Mouse (Mus musculus): ENCODE data around the gene Gpr37. TPM values are rescaled to one million over a fixed set of nuclear protein-coding genes. Genes with fewer than 3 reads are reported as not detected.

The Gpr37 gene
- polyA plus RNA-seq, 1 experiment from 2014 or later, result 0.53 TPM

- peak overlapping the region; percentile 57 for H3K4me3 ChIP-seq (ENCODE audit: low read depth, low read length)
- H3K4me1 ChIP-seq (replicated peaks; ENCODE audit: control insufficient read depth, insufficient read depth, low read length), result 0 out of 2 replicates have a peak, but pooled peaks cover 6% of the 10 kb centered on the region
- H3K36me3 ChIP-seq (ENCODE audit: control insufficient read depth, insufficient read depth, low read length), result no peaks in the 10 kb centered on the region
- H3K9me3 ChIP-seq (ENCODE audit: control insufficient read depth, low read length), result no peaks in the 10 kb centered on the region
- ATAC-seq (replicated peaks; ENCODE audit: low FRiP score, low TSS enrichment, low read depth) (peak; percentile 32; the same call in 1 of the 2 replicates), DNase-seq (ENCODE audit: low spot score) (peak; percentile 63)
- no peak overlapping the region for H3K9ac ChIP-seq (ENCODE audit: low read length)
- peak overlapping the region; percentile 98 for H3K4me2 ChIP-seq (ENCODE audit: low read length)
- H3K27ac ChIP-seq (ENCODE audit: low read depth), result no peak overlapping the region
- WGBS, result 1% methylated on average over 25 of the region's 25 CpGs
- H3K27me3 ChIP-seq (replicated peaks; ENCODE audit: control insufficient read depth, insufficient read depth, low read length), result peaks cover 14% of the 10 kb centered on the region
Measured at GRCm38 (mm10) chr6:25688927-25689519, 1.5 kb downstream of the Gpr37 start.

GRCm38 (mm10) chr6:25686760-25687200 is 3.7 kb downstream of the Gpr37 start:
- no peak overlapping the region for H3K4me2 ChIP-seq (ENCODE audit: low read length)
- 0 out of 2 replicates have a peak, but pooled peaks cover 6% of the 10 kb centered on the region for H3K4me1 ChIP-seq (replicated peaks; ENCODE audit: control insufficient read depth, insufficient read depth, low read length)
- H3K9ac ChIP-seq (ENCODE audit: low read length), result no peak overlapping the region
- no peaks in the 10 kb centered on the region for H3K36me3 ChIP-seq (ENCODE audit: control insufficient read depth, insufficient read depth, low read length)
- WGBS, result 26% methylated on average over 3 of the region's 3 CpGs
- H3K9me3 ChIP-seq (ENCODE audit: control insufficient read depth, low read length), result no peaks in the 10 kb centered on the region
- H3K27me3 ChIP-seq (replicated peaks; ENCODE audit: control insufficient read depth, insufficient read depth, low read length), result peaks cover 14% of the 10 kb centered on the region
- DNase-seq (ENCODE audit: low spot score) (no peak), ATAC-seq (replicated peaks; ENCODE audit: low FRiP score, low TSS enrichment, low read depth) (no peak)
- no peak overlapping the region for H3K27ac ChIP-seq (ENCODE audit: low read depth)
- H3K4me3 ChIP-seq (ENCODE audit: low read depth, low read length), result no peak overlapping the region

GRCm38 (mm10) chr6:25684391-25684790 is 6.1 kb downstream of the Gpr37 start:
- WGBS, result 84% methylated on average over 2 of the region's 2 CpGs

GRCm38 (mm10) chr6:25675111-25675510 is 15.4 kb downstream of the Gpr37 start:
- 93% methylated on average over 4 of the region's 4 CpGs for WGBS

More at GRCm38 (mm10) chr6:25684391-25684790, 6.1 kb downstream of the Gpr37 start:
- 0 out of 2 replicates have a peak, but pooled peaks cover 6% of the 10 kb centered on the region for H3K4me1 ChIP-seq (replicated peaks; ENCODE audit: control insufficient read depth, insufficient read depth, low read length)
- H3K4me2 ChIP-seq (ENCODE audit: low read length), result no peak overlapping the region
- no peaks in the 10 kb centered on the region for H3K9me3 ChIP-seq (ENCODE audit: control insufficient read depth, low read length)
- ATAC-seq (replicated peaks; ENCODE audit: low FRiP score, low TSS enrichment, low read depth) (no peak), DNase-seq (ENCODE audit: low spot score) (no peak)
- no peaks in the 10 kb centered on the region for H3K36me3 ChIP-seq (ENCODE audit: control insufficient read depth, insufficient read depth, low read length)
- no peak overlapping the region for H3K27ac ChIP-seq (ENCODE audit: low read depth)
- peaks cover 14% of the 10 kb centered on the region for H3K27me3 ChIP-seq (replicated peaks; ENCODE audit: control insufficient read depth, insufficient read depth, low read length)
- H3K4me3 ChIP-seq (ENCODE audit: low read depth, low read length), result no peak overlapping the region
- H3K9ac ChIP-seq (ENCODE audit: low read length), result no peak overlapping the region

GRCm38 (mm10) chr6:25673801-25674200 is 16.7 kb downstream of the Gpr37 start:
- H3K27me3 ChIP-seq (replicated peaks; ENCODE audit: control insufficient read depth, insufficient read depth, low read length), result no peaks in the 10 kb centered on the region

More at GRCm38 (mm10) chr6:25675111-25675510, 15.4 kb downstream of the Gpr37 start:
- Histone ChIP-seq H3K9ac (ENCODE audit: low read length) (no peak overlapping the region), H3K4me1 (replicated peaks; ENCODE audit: control insufficient read depth, insufficient read depth, low read length) (no peaks in the 10 kb centered on the region), H3K27ac (ENCODE audit: low read depth) (no peak overlapping the region), H3K27me3 (replicated peaks; ENCODE audit: control insufficient read depth, insufficient read depth, low read length) (no peaks in the 10 kb centered on the region), H3K9me3 (ENCODE audit: control insufficient read depth, low read length) (no peaks in the 10 kb centered on the region), H3K4me3 (ENCODE audit: low read depth, low read length) (no peak overlapping the region), H3K4me2 (ENCODE audit: low read length) (no peak overlapping the region), H3K36me3 (ENCODE audit: control insufficient read depth, insufficient read depth, low read length) (no peaks in the 10 kb centered on the region)
- ATAC-seq (replicated peaks; ENCODE audit: low FRiP score, low TSS enrichment, low read depth) (no peak), DNase-seq (ENCODE audit: low spot score) (no peak)

GRCm38 (mm10) chr6:25670150-25670549 is 20.4 kb downstream of the Gpr37 start:
- Histone ChIP-seq H3K4me3 (ENCODE audit: low read depth, low read length) (no peak overlapping the region), H3K9ac (ENCODE audit: low read length) (no peak overlapping the region), H3K4me2 (ENCODE audit: low read length) (no peak overlapping the region), H3K4me1 (replicated peaks; ENCODE audit: control insufficient read depth, insufficient read depth, low read length) (no peaks in the 10 kb centered on the region), H3K27ac (ENCODE audit: low read depth) (no peak overlapping the region), H3K36me3 (ENCODE audit: control insufficient read depth, insufficient read depth, low read length) (no peaks in the 10 kb centered on the region), H3K9me3 (ENCODE audit: control insufficient read depth, low read length) (no peaks in the 10 kb centered on the region), H3K27me3 (replicated peaks; ENCODE audit: control insufficient read depth, insufficient read depth, low read length) (no peaks in the 10 kb centered on the region)
- DNase-seq (ENCODE audit: low spot score) (no peak), ATAC-seq (replicated peaks; ENCODE audit: low FRiP score, low TSS enrichment, low read depth) (no peak)
- 46% methylated on average over 4 of the region's 4 CpGs for WGBS

More at GRCm38 (mm10) chr6:25673801-25674200, 16.7 kb downstream of the Gpr37 start:
- Histone ChIP-seq H3K9me3 (ENCODE audit: control insufficient read depth, low read length) (no peaks in the 10 kb centered on the region), H3K27ac (ENCODE audit: low read depth) (no peak overlapping the region), H3K36me3 (ENCODE audit: control insufficient read depth, insufficient read depth, low read length) (no peaks in the 10 kb centered on the region), H3K4me3 (ENCODE audit: low read depth, low read length) (no peak overlapping the region), H3K9ac (ENCODE audit: low read length) (no peak overlapping the region), H3K4me2 (ENCODE audit: low read length) (no peak overlapping the region), H3K4me1 (replicated peaks; ENCODE audit: control insufficient read depth, insufficient read depth, low read length) (no peaks in the 10 kb centered on the region)
- WGBS, result 70% methylated on average over 3 of the region's 3 CpGs
- ATAC-seq (replicated peaks; ENCODE audit: low FRiP score, low TSS enrichment, low read depth) (no peak), DNase-seq (ENCODE audit: low spot score) (no peak)

GRCm38 (mm10) chr6:25663942-25664341 is 26.6 kb downstream of the Gpr37 start:
- H3K4me3 ChIP-seq (ENCODE audit: low read depth, low read length), result no peak overlapping the region
- WGBS, result 90% methylated on average over 2 of the region's 2 CpGs
- H3K27me3 ChIP-seq (replicated peaks; ENCODE audit: control insufficient read depth, insufficient read depth, low read length), result no peaks in the 10 kb centered on the region
- no peak overlapping the region for H3K4me2 ChIP-seq (ENCODE audit: low read length)
- H3K27ac ChIP-seq (ENCODE audit: low read depth), result no peak overlapping the region
- H3K4me1 ChIP-seq (replicated peaks; ENCODE audit: control insufficient read depth, insufficient read depth, low read length), result no peaks in the 10 kb centered on the region
- no peaks in the 10 kb centered on the region for H3K9me3 ChIP-seq (ENCODE audit: control insufficient read depth, low read length)
- no peak for ATAC-seq (replicated peaks; ENCODE audit: low FRiP score, low TSS enrichment, low read depth)
- DNase-seq (ENCODE audit: low spot score), result no peak
- H3K9ac ChIP-seq (ENCODE audit: low read length), result no peak overlapping the region
- no peaks in the 10 kb centered on the region for H3K36me3 ChIP-seq (ENCODE audit: control insufficient read depth, insufficient read depth, low read length)

GRCm38 (mm10) chr6:25659924-25660675 is 30.4 kb downstream of the Gpr37 start:
- WGBS, result 91% methylated on average over 3 of the region's 3 CpGs
- no peak for ATAC-seq (replicated peaks; ENCODE audit: low FRiP score, low TSS enrichment, low read depth)
- Histone ChIP-seq H3K9ac (ENCODE audit: low read length) (no peak overlapping the region), H3K4me1 (replicated peaks; ENCODE audit: control insufficient read depth, insufficient read depth, low read length) (no peaks in the 10 kb centered on the region), H3K9me3 (ENCODE audit: control insufficient read depth, low read length) (no peaks in the 10 kb centered on the region), H3K27ac (ENCODE audit: low read depth) (no peak overlapping the region), H3K36me3 (ENCODE audit: control insufficient read depth, insufficient read depth, low read length) (no peaks in the 10 kb centered on the region), H3K4me2 (ENCODE audit: low read length) (no peak overlapping the region), H3K27me3 (replicated peaks; ENCODE audit: control insufficient read depth, insufficient read depth, low read length) (no peaks in the 10 kb centered on the region), H3K4me3 (ENCODE audit: low read depth, low read length) (no peak overlapping the region)
- no peak for DNase-seq (ENCODE audit: low spot score)

All from intestine, embryonic 14.5 days (tissue).